Mouse (Mus musculus) right cerebral cortex, postnatal 14 days (tissue): ENCODE measurements around the gene Col12a1.

Experiments
- DNase-seq: peaks from one replicate; pipeline ENCODE4 v3.0.0; 2022

Gene Col12a1

DNA sequence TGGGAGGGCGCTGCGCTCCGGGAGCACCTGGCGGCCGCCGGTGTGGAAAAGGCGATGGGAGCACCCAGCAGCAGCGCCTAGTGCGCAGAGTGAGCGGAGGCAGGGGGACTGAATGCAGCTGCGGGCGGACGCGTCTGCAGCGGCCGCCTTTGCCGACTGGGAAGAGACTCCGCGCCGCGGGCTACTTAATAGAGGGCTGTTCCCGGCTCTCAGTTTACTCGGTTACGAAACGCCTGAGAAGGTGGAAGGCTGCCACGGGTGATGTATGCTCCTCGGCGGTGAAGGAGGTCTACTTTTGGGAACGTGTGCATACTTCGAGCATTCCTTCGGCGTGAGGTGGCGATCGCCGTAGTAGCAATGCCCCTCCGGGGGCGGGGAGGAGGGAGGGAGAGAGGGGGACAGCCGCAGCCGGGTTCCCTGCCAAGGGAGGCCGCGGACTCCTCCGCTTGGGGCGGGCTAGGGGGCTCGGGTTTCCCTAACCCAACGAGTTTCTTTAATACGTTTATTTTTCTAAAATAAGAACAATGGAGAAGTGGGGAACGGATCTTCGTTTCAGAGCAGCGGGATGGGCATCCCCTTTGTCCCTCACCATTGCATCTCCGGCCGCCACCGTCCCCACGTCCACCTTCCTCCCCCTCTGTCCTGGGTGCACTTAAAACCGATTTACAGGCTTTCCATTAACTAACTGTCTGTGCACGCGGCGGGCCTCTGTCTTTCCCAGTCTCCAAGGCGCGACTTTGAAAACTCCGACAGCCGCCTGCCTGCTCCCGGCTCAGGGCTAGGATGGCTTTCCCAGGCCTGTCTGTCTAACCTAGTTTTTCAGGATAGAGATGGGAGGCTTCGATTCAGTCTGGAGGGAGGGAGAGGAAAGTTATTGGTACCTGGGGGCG is at the start of gene Col12a1:
Gene Col12a1, minus strand, starts transcription at position 351 of the 890 bp plus-strand sequence.
- DNase-seq = peak; percentile 32

DNA sequence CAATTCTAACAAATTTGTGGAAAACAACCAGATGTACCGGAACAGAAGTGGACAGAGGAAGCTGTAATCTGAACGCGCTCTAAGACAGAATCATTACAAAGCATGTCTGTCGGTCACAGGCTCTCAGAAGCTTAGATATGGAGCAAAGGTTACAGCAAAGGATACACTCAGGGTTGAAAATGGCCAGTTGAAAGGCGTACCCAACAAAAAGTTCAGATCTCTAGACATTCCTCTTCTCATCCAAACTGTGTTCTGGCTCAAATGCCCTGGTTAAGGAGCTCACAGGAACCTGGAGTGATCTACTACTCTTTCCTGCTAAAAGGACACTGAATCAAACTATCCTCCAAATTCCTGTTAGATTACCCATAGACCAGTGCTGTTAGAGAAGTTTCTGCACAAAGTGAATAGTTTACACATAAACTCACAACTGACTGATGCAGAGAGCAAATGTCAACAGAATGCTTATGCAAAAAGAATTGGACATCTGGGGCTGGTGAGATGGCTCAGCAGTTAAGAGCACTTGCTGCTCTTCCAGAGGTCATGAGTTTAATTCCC is 48.4 kb upstream of the Col12a1 start:
- no peak for DNase-seq

DNA sequence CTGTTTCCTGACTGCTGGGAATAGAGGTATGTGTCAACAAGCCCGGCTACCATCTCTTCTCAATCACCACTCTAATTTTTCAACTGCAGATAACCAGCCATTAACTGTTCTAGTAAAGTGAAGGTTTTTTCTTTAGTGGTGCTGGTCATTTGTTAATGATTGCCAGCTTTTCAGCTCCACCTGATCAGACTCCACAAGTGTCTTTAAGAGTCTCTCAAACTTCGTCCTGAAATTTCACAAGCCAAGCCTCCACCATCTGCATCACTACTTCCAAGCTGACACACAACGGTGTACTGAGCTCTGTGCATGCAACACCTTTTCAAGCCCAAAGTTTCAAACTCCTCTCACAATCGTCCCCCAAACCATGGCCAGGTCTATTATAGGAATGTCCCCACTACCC is 46.7 kb upstream of the Col12a1 start:
- DNase-seq = no peak

DNA sequence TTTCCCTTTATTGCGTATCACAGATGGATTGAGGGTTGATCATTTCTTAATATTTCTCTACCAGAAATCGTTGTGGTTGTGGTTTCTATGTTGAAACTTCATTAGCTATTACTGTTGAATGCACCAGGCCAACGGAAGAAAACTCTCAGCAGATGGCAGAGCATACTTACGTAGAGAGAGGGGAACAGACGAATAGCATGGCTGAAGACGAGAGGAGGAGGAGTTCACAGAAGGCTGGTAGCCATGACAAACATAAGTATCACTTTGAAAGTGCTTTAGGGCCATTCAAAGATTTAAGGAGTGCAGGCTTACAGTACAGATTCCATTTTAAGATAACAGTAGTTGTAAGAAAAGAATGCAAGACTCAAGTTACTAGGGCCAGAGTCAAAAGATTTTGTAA is 43.9 kb upstream of the Col12a1 start:
- no peak for DNase-seq

DNA sequence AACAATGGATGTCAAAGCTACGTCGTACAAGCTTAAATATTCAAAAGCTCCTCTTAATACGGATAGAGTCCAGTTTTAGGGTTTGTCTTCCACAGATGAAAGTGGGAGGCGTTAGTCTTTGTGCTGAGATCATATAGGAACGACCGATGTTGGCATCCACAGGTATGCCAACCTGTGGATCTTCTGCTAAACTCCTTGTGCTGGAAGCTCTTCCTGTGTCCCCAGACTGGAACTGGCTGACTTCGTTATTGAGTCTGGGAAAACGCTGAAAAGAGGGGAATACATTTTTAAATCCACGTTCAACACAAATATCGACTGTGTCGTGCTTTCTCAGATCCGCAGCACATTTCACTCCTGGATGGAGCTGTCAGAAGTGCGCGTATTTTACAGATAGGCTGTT is 41.4 kb upstream of the Col12a1 start:
- DNase-seq = no peak

DNA sequence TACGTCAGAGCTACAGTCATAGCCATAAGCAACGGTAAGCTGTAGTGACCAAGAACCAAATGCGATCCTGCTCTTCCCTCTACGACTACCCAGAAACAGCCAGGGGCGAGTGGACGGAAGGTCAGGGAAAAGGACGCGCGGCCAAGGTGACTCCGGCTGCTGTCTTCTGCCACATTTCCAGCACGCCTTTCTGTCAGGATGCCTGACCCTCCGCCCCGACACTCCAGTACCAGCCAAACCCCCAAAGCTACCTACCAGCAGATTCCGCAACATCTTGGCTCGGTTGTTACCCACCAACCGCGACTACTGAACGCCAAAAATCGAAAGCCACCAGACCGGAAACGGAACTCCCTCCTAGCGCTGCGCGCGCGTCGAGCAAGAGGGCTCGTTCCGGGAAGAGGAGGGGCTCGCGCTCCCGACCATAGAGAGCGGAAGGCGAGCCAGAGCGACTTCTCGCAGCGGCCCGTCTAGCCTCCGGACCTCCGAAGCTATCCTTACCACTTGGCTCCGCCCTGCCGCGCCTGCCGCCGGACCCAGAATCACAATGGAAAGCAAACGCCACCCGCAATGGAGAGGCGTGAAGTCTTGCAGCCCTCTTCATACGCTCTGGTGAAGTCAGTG is 40.9 kb upstream of the Col12a1 start, which contains the start of gene Cox7a2:
Gene Cox7a2, minus strand, starts transcription at position 494 of the 621 bp plus-strand sequence.
- peak; percentile 94 for DNase-seq

DNA sequence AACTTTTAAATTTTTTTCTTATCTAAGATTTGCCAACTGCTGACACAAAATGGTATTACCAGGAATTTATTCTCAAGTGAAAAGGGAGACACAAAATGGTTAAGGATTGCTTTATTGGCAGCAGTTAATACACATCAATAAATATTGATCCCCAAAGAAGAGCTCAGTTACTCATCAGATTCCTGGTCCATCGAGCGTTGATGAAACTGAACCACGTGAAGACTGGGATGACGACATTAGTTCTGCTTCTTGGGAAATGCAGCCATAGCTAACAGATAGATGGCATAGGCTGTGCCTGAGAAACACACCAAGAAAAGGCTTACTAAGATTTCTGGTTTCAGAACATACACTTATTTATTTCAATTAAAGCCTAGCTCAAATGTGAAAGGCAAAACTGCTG is 36.7 kb upstream of the Col12a1 start:
- no peak for DNase-seq

DNA sequence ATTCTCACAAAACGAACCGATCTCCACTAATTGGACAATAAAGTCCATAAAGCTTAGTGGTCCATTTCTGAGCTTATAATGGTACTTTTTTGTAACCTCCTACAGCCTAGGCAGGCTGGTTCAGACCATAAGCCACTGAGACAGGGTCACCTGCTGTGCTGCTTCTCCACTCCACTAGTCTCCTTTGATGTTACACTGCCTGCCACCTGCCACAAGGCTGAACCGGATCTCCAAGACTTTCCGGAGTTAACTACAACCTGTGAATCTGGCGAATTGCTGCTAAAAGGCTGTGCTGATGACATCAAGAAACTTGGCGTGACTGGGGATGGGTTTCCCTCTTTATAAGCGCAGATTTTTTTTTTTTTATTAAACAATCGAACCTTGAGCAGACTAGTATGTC is 33.2 kb upstream of the Col12a1 start:
- no peak for DNase-seq

DNA sequence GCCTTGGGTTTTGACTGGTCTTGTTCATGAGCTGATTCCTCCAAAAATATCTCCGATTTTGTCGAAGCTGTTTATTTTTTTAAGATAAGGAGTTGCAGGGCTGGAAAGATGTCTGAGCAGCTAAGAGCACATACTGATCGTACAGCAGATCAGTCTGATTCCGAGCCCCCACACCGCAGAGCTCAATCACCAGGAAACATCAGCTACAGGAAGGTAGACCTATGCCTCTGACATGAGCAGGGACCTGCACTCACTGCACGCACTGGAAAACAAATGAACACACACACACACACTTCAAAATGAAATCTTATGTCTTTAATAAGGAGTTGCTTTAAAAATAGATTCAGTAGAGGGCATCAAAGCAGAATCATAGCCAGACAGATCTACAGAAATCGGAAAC is 32.1 kb upstream of the Col12a1 start:
- no peak for DNase-seq

DNA sequence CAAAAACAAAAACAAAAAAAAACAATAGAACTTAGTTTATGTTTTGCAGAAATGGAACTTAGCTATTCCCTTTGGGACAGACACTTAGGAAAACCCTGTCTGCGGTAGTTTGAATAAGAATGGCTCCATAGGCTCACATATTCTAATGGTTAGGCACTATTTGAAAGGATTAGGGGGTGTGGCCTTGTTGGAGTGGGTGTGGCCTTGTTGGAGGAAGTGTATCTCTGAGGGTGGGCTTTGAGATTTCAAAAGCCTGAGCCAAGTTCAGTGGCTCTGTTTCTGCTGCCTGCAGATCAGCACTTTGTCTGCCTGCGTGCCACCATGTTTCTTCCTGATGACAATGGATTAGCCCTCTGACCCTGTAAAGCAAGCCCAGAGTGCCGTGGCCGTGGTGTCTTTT is 26.4 kb upstream of the Col12a1 start:
- no peak for DNase-seq

DNA sequence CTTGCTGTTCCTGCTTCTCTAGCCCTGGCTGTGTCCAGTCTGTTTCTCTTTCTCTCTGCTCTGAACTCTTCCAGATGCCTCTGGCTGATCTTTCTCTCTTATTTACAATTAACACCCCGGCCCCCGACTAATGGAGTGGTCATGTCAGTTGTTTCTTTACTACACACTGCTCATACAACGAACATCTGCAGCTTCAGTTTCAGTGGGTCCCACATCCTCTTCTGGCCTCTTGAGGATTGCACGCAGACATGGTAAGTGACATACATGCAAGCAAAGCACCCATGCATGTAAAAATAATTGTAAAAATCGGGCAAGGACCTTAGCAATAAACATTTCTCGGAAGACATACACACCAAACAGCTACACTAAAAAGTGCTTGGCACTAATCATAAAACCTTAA is 17.0 kb upstream of the Col12a1 start:
- no peak for DNase-seq

DNA sequence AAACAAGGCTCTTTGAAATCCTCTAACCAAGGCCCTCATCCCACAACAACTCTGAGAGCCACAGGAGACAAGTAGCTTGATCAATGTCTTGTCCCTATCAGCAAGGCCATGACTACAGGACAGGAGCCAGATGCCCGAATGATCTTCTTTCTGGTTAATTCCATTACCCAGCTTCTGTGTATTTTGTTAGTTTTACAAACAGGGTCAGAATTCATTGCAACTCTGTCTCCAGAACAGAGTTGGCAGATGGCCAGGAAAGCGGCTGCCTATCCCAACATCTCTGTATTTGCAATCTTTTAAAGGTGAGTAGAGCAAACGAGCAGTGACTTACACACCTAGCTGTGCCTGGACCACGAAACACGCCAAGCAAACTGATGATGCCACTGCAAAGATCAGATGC is 11.7 kb upstream of the Col12a1 start:
- no peak for DNase-seq

DNA sequence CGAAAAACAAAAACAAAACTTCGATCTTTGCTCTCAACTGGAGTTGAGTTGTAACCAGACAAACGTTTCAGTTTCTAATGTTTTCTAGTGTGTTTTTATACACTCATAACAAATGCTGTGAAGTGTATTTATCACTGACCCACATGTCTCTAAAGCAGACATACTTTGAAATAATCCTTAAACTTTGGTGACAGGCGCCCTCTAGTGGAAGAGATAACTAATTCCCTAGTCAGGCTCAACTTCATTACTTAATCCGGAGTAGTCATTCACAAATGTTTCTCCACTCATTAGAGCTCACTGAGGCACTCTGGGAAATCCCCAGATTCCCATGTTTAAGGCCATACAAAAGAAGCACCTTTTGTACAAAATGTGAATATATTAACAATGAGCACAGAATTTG is 4.5 kb upstream of the Col12a1 start:
- DNase-seq = no peak

DNA sequence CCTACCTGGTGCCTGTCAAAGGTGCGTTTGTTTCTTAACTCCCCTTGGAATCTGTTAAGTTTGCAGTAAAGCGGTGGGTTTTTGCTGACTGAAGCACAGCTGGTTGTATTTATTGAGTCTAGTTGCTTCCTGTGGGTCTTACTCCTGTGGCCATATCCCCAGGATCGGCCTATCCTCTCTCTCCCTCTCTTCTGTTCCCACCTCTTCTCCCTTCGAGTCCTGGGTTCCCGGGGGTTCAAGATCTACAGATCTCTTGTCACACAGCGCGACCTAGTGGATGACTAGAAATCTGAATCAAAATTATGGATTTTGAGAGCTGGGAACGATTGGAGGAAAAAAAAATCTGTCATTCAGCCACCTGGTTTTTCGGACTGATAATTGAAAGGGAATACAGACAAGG is 2.4 kb upstream of the Col12a1 start:
- peak; percentile 72 for DNase-seq

DNA sequence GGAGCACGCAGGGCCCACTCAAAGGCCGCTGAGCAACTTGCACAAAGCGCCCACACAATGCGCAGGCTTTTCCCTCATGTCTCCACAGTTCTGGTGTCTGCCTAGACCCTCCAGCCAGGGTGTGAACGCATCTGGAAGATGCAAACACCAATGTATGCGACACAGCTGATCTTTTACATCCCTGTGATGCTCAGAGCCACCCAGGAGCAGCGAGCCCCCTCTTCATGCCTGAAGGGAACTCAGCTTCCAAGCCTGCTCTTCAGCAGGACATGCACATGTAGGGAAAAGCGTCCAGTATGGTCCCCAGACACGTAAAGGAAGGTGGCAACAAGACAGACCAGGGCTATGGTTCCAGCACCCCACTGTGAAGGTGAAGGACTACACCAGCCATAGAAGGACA is 1.5 kb upstream of the Col12a1 start:
- DNase-seq = no peak

DNA sequence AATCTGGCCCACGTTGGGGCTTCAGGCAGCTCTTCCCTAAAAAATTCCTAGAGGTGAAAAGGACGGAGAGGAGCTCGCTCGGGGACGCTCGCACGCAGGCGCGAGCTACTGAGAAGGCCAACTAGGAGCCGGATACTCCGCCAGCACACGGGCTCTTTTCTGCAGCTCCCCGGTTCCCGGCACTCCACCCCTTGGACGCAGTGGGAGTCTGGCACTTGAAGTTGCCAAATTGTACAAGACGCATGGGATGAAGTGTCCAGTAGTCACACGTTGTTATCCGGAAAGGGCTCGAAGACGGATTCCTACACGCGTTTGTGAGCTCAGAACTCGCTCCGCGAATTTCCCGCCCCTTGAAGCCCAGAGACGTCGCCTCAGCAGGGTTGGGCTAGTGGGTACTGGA is 820 bp upstream of the Col12a1 start:
- DNase-seq = no peak

DNA sequence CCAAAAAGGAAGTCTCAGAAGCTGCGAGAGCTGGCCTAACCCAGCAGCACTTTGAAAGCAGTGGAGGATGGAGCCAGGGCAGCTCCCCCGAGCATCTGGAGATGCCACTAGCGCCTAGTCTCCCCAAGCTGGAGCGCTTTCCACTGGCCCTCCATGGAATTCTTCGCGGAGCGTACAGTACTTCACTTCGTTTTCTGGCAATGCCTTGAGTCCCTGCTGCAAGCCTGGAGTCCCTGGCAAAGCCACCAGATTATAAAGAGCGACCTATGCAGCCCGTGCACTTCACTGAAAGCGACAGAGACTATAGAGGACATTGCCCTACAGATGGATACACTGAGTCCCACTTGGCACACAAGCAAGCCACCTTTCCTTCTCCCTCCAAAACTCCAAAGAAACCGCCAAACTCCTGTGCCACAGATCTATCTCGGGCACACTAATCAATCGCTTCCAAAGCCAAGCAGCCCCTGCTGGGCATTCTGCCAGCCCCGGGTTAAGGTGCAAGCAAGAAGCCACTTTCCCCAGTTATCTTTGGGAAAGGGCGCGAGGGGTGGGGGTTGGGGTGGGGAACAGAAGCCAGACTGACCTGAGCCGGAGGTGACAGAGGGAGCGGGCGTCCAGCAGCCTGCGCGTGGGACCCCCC is 675 bp downstream of the Col12a1 start:
- DNase-seq = peak; percentile 30

DNA sequence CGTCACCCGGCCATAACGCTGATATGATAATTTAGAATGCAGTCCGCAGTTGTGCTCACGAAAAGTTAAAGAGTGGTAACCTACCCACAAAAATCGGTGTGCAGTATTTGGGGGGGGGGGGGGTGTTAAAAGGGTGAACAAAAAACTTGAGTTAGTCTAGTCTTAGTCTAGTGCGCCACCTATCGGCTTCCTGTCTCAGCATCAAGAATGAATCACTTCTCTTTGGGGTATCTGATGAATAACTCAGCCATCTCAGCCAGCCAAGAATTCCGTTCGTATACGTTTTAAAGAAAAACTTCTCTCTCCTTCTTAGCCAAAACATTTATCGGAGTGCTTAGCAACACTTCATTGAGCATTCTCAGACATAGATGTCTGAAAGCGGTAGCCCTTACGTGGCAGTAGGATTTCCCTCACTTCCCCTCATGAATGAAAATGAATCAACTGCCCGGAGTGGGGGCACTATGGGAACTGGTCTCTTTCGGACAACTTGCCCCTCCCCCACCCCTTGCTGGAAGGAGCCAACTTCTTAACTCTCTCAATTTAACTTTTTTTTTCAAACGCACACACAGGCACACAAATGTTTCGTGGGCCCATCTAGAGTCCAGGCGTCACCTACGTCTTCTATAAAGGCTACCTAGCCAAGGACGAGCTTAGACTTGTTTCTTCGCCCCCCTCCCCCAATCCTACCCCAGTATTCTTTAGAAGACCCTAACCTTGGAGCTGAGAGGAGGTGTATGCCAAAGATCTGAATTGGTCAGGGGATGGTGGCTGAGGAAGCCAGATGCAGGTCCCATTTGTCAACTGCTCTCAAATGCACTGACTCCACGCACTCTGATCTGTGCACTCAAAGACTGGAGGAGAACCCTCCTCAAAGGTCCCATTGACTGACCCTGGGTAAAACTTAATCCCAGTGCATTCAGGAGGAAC is 1.5 kb downstream of the Col12a1 start:
- DNase-seq = peak; percentile 86

DNA sequence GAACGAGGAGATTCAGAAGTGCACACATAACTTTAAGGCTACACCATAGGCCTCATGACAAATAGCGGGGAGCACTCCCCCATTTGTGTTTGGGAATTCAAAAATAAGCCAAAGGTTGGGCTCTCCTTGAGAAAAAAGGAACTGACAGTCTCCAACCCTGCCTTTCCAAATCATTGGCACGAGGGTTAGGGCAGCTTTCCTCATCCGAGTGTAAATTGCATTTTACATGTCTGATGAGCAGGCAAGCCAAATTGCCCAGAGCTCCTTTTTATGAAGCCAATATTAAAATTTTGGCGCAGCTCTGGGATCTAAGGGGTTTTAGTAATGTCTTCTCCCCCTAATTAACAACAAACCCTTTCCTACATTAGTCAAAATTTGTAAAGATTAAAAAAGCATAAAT is 2.1 kb downstream of the Col12a1 start:
- no peak for DNase-seq

DNA sequence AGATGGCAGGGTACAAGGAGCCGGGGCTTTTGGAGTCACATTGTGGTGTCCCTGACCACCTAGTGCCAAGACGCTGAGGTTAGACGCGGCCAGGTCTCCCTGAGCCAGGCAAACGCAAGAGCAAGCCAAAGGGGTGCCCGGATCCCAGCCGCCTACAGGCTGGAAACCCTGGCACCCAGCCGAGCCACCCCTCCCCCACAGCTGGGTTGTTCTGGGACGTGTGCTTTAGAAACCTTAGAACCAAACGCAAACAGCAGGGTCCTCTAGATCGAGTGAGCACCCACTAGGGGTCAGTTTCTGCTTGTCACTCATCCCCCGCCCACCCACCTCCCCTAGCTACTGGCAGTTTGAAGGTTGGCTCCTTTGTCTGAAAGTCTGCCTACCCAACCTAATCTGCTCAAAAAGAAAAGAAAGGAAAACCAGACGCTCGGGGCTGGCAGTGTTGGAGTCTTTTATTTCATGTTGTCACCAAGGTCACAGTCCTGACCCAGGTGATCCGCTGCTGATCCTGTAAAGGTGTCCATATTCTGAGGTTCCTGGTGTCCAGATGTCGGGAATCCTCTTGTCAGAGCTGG is 4.1 kb downstream of the Col12a1 start:
- peak; percentile 64 for DNase-seq

DNA sequence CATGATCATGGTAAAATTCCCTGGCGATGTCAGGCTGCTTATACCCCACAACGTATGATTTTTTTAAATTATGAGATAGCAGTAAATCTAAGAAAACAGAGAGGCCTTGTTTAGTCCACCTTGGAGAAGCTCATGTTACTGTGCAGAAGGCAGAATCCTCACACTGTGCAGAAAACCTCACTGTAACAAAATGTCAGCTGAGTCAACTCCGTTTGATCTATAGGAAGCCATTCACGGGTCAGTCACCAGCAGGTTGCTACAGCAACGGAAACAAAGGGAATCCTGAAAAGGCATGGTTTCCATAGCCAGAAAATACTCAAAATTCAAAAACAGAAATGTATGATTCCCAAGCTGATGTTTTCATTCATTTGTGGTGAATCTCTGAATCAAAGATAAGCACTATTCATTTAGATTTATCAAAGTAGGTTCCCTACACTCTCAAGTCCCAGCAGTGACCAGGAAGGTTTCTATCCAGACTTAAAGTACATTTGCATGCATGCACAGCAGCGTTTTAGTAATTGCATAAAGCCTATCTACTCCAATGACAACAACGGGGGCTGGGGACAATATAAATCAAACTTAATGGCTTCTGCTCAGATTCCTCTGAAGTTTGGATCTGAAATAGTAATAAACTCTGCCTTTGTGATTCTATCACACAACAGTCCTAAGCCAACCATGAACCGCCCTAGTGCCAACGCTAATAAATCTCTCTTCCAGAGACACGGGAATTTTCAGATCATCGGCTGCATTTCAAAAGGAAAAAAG is 28.7 kb downstream of the Col12a1 start:
- no peak for DNase-seq
